Mouse (Mus musculus): ENCODE data around the gene Gtf3c2.

DNA sequence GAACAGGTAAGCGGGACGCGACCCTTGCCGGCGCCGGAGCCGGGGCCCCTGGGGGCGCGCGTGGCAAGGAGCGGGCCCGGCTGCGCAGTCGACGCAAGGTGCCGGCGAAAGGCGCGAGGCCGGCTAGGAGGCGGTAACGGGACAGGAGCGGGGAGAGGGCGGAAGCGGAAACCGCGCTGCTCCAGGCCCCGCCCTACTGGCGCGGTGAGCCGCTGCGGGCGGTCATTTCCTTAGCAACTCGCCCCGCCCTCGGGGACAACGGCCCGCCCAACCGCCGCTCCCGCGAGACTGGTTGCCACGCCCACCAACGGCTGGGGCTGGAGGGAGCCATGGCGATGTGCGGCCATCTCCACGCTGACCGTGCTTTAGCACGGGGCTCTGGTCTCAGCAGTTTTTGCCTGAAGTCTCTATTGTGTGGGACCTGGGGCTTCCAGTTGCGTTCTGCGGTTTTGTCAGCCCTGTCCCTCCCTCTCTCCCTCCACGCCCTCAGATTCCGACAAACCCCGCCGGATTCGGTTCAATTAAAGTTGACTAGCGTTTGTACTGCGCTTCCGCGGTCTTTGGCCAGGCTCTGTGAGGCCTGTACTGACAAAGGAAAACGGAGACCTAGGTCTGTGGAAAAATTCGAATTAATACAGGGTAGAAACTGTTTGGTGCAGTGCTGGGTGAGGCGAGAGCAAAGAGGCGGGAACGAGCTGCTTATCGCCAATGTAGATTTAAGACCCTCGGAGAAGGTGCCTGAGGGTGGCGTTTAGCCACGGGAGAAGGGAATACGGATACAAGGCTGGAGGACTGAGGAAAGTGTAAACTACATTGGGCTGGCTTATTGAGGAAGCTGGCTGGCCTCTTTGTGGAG is 40.7 kb upstream of the Gtf3c2 start, which contains the start of gene Ppm1g:
- TF ChIP-seq CTCF (IDR thresholded peaks at IDR 0.05; ENCODE audit: control insufficient read depth, insufficient read depth, insufficient replicate concordance, low read depth, low read length) (no peak), POLR2A (IDR thresholded peaks at IDR 0.05; ENCODE audit: control insufficient read depth, low read depth, low read length) (peak; percentile 100)

Data from testis, adult 2 months (tissue).